Mouse (Mus musculus) G1E (cell line): Measurements from ENCODE around the gene Amotl2.

Experiments
- CTCF ChIP-seq: IDR thresholded peaks from 2 replicates; pipeline ENCODE4 v1.5.1; 2012; ENCODE audit warnings: low read depth, low read length, inconsistent platforms, mixed read lengths
- POLR2AphosphoS5 ChIP-seq: IDR thresholded peaks from 2 replicates; pipeline ENCODE4 v1.6.1; 2012; ENCODE audit warnings: low read depth, low read length, inconsistent platforms; ENCODE audit not compliant: insufficient replicate concordance
- TAL1 ChIP-seq: conservative IDR thresholded peaks from 2 replicates; pipeline ENCODE4 v1.6.1; 2012; ENCODE audit warnings: low read depth, low read length, inconsistent platforms, mixed read lengths

DNA sequence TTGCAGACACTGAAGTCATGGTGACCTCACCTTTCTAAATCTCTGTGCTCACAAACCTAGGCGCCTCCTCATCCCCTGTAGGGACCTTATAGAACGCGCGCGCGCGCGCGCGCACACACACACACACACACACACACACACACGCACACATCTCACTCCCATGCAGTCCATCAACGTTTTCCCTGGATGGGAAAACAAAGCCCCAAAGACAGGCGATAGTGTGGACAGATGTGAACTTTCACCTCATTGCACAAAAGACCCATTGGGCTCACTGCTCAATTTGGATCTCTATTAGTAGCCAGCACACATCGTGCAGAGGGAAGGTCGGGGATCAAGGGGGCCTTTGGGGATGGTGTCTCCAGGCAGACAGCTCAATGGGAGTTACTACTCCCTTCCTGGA, 25.6 kb upstream of the Amotl2 start:
- no peak for TF ChIP-seq POLR2AphosphoS5
- TF ChIP-seq CTCF: no peak
- TF ChIP-seq TAL1: no peak
